Mouse (Mus musculus) erythroblast, embryonic 14.5 days (primary cell): ENCODE measurements around the gene Mcu.

Experiments
- GATA1 ChIP-seq: IDR thresholded peaks from 2 replicates; pipeline ENCODE4 v1.6.1; 2012; ENCODE audit warnings: low read length, inconsistent platforms, mixed read lengths
- TAL1 ChIP-seq: IDR thresholded peaks from 3 replicates; pipeline ENCODE4 v1.6.1; 2012; ENCODE audit warnings: low read length, inconsistent platforms, mixed read lengths

GRCm38 (mm10) chr10:59638576-59638975 is 22.1 kb upstream of the Mcu start:
- TF ChIP-seq GATA1: no peak
- TF ChIP-seq TAL1: no peak
